Mouse (Mus musculus) v-Abl transformed pro-B cells (cell line): ENCODE data around the gene Kbtbd13.

ENCODE experiments used
- in situ Hi-C, 2 experiments: fragments of 400-800 bp; cut with MboI; formaldehyde crosslinking; loops; one replicate each; pipeline ENCODE4 v1.15.1; 2025; ENCODE audit not compliant: unreplicated experiment in 2 of 2

Gene Kbtbd13

GRCm38 (mm10) chr9:65360641-65361448, 30.6 kb downstream of the Kbtbd13 start, which contains the start of gene Ubap1l:
Gene Ubap1l (plus strand): TSS chr9:65361041.
- in situ Hi-C loops = no loop called here

GRCm38 (mm10) chr9:65358956-65359480, 32.4 kb downstream of the Kbtbd13 start:
- in situ Hi-C loops = no loop called here

GRCm38 (mm10) chr9:65356971-65357370, 34.5 kb downstream of the Kbtbd13 start:
- in situ Hi-C loops = no loop called here

DNA sequence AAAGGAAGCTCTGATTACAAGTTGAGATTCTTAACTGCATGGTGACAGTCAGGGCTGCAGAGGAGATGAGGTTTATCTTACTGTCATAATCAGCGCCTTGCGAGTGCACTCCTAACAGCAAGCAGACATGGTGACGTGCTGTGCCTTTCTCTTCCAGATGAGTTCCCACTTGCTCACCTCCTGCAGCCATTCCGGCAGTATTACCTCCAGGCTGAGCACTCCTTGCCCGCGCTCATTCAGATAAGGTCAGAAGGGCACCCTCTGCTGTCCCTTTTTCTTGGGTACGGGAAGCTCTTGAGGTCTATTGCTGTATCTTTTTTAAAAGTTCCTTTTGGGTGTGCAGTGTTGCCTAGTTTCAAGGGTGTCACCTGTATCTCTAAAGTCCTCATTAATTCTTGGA, 34.9 kb downstream of the Kbtbd13 start:
- in situ Hi-C loops = no loop called here

- in situ Hi-C loops = no loop called here
These were observed 38.2 kb downstream of the Kbtbd13 start for GRCm38 (mm10) chr9:65353251-65353650.

GRCm38 (mm10) chr9:65347112-65347850, 44.2 kb downstream of the Kbtbd13 start:
- in situ Hi-C loops = loop anchor here (10.0 to 25.0 kb wide), 2 partner anchors 1160 to 1172 kb away; partner anchors contain the start of genes Snapc5 (in 2 of the 2), Rpl4 (in 1 of the 2) and Zwilch (in 1 of the 2)

DNA sequence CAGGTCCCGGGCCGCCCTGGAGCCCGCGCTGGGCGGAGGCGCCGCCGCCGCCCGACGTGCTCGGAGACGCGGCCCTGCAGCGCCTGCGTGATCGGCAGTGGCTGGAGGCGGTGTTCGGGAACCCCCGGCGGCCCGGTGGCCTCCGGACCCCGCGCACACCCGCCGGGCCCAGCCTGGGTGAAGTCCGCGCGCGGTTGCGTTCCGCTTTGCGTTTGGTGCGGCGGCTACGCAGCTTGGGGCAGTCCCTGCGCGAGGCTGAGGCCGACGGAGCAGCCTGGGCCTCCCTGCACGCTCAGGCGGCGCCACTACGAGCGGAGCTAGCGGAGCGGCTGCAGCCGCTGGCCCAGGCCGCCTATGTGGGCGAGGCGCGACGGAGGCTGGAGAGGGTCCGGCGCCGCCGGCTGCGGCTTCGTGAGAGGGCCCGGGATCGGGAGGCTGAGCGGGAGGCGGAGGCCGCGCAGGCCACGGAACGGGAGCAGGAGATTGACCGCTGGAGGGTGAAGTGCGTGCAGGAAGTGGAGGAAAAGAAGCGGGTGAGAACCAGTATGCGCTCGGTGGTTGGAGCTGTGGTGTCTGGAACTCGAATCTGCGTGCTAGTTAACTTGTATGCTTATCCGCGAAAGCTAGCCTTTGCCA, 44.9 kb downstream of the Kbtbd13 start:
- in situ Hi-C loops = loop anchor here (10.0 to 25.0 kb wide), 2 partner anchors 1159 to 1172 kb away; partner anchors contain the start of genes Snapc5 (in 2 of the 2), Rpl4 (in 1 of the 2) and Zwilch (in 1 of the 2)

DNA sequence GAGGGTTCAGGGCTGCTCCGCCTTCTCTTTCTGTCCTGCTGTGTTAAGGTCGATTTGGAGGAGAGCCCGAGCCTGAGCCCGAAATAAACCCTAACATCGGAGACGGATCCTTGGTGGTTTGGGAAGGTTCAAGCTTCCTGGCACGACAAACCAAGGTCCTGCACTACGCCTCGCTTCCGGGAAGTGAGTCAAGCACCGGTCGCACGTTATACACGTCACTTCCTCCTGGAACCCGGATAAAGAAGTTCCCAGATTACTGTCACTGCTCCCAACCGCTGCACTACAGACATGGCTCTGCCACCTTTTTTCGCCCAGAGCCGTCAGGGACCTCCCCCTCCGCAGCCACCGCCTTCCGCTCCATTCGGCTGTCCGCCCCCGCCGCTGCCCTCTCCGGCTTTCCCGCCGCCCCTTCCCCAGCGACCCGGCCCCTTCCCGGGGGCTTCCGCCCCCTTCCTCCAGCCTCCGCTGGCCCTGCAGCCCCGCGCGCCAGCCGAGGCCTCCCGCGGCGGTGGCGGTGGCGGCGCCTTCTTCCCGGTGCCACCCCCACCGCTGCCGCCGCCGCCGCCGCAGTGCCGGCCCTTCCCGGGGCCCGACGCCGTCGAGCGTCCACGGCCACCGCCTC, 45.5 kb downstream of the Kbtbd13 start, which contains the start of gene Pdcd7:
Pdcd7 (plus strand) TSS at position 251 of the 622 bp plus-strand sequence.
- in situ Hi-C loops = loop anchor here (10.0 to 25.0 kb wide), 2 partner anchors 1159 to 1171 kb away; partner anchors contain the start of genes Snapc5 (in 2 of the 2), Rpl4 (in 1 of the 2) and Zwilch (in 1 of the 2)

GRCm38 (mm10) chr9:65345439-65345838, 46.0 kb downstream of the Kbtbd13 start:
- in situ Hi-C loops = loop anchor here (10.0 to 25.0 kb wide), 2 partner anchors 1158 to 1171 kb away; partner anchors contain the start of genes Snapc5 (in 2 of the 2), Rpl4 (in 1 of the 2) and Zwilch (in 1 of the 2)

GRCm38 (mm10) chr9:65340414-65340813, 51.0 kb downstream of the Kbtbd13 start:
- in situ Hi-C loops = loop anchor here (10.0 to 25.0 kb wide), 2 partner anchors 1153 to 1166 kb away; partner anchors contain the start of genes Snapc5 (in 2 of the 2), Rpl4 (in 1 of the 2) and Zwilch (in 1 of the 2)

- in situ Hi-C loops = loop anchor here in 1 of 2 experiments (25.0 kb wide), 1 partner anchor 1152 kb away; the partner anchor contains the start of gene Snapc5
These were observed 52.3 kb downstream of the Kbtbd13 start for GRCm38 (mm10) chr9:65339146-65339545.
